Mouse (Mus musculus) intestine, embryonic 14.5 days (tissue): Measurements from ENCODE around the gene Lypd3. TPM values are rescaled to one million over a fixed set of nuclear protein-coding genes. Genes with fewer than 3 reads are reported as not detected.
"Not testable (repeated sequence)": the region's sequence is repeated elsewhere in the genome, so short reads cannot be mapped to it uniquely, and the experiment has no call there.

Source experiments
- ATAC-seq: fragments of 200-750 bp; cut with Nextera tagmentation; replicated peaks from 2 replicates; pipeline ENCODE4 v1.8.0; 2017; ENCODE audit warnings: low read depth, moderate number of reproducible peaks, moderate TSS enrichment, moderate library complexity; ENCODE audit not compliant: low FRiP score, low TSS enrichment
- DNase-seq: peaks from one replicate; pipeline ENCODE4 v3.0.0-alpha.2; 2018; ENCODE audit warnings: low spot score
- H3K27ac ChIP-seq: fragments of 300-500 bp; sonication (generic); 2 replicates; pipeline ENCODE4 v1.5.1; 2014; ENCODE audit warnings: low read depth, mild to moderate bottlenecking, control low read depth
- H3K27me3 ChIP-seq: fragments of 300-500 bp; sonication (generic); replicated peaks from 2 replicates; pipeline ENCODE4 v1.6.1; 2014; ENCODE audit warnings: low read length, control low read depth; ENCODE audit not compliant: control insufficient read depth, insufficient read depth
- H3K36me3 ChIP-seq: fragments of 300-500 bp; sonication (generic); 2 replicates; pipeline ENCODE4 v1.6.1; 2014; ENCODE audit warnings: low read length, control low read depth; ENCODE audit not compliant: control insufficient read depth, insufficient read depth
- H3K4me1 ChIP-seq: fragments of 300-500 bp; sonication (generic); replicated peaks from 2 replicates; pipeline ENCODE4 v1.6.1; 2014; ENCODE audit warnings: low read length, control low read depth, mixed read lengths; ENCODE audit not compliant: control insufficient read depth, insufficient read depth
- H3K4me2 ChIP-seq: fragments of 300-500 bp; sonication (generic); 2 replicates; pipeline ENCODE4 v1.6.1; 2014; ENCODE audit warnings: low read length
- H3K4me3 ChIP-seq: fragments of 300-500 bp; sonication (generic); 2 replicates; pipeline ENCODE4 v1.5.1; 2014; ENCODE audit warnings: low read depth, low read length, control low read depth, mixed read lengths
- H3K9ac ChIP-seq: fragments of 300-500 bp; sonication (generic); 2 replicates; pipeline ENCODE4 v1.6.1; 2014; ENCODE audit warnings: mild to moderate bottlenecking, low read length
- H3K9me3 ChIP-seq: fragments of 300-500 bp; sonication (generic); 2 replicates; pipeline ENCODE4 v1.6.1; 2016; ENCODE audit warnings: low read length, control low read depth; ENCODE audit not compliant: control insufficient read depth
- WGBS: fragments of 180-500 bp; shearing (Covaris S2); extraction: QIAGEN DNeasy Blood & Tissue Kit; methylation state at CpG from one replicate; pipeline ENCODE4 v1.1.7; 2014; 5-methylcytosine and 5-hydroxymethylcytosine counted together
- polyA plus RNA-seq: library from polyadenylated mRNA; unstranded; fragments of >200 nt; fragmentation: Nextera tagmentation; extraction: Ambion mirVana; gene quantifications from 2 replicates; pipeline ENCODE4 v1.2.1, GENCODE M21; 2014

Lypd3 gene
- polyA plus RNA-seq, 1 experiment from 2014 or later = 0.77 TPM

DNA sequence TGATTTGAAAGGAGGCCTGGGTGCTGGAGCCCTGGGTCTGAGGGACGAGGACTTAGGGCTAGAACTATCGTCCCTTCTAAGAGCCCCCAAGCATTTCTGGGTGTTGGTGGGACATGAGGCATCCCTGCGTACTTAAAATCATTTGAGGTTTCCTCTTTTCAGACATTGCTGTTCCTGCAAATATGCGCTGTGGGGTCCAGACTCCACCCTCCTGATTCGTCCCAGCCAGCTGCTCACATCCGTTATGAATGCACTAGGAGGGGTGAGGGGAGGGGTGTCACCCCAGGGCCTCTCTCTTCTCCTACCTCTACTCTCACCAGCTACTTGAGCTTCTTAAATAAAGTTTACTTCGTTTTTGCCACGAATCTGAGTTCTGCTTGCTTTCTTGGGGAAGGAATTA lies 27.8 kb upstream of the Lypd3 start:
- Histone ChIP-seq H3K4me2 (no peak overlapping the region), H3K27ac (no peak overlapping the region), H3K36me3 (0 out of 2 replicates have a peak, but pooled peaks cover 8% of the 10 kb centered on the region), H3K9me3 (no peaks in the 10 kb centered on the region), H3K4me3 (no peak overlapping the region), H3K4me1 (peaks cover 5% of the 10 kb centered on the region; the same call in 1 of the 2 replicates), H3K9ac (no peak overlapping the region), H3K27me3 (peaks cover 36% of the 10 kb centered on the region)
- DNase-seq = no peak
- WGBS = 73% methylated on average over 8 of the region's 8 CpGs
- ATAC-seq = no peak

DNA sequence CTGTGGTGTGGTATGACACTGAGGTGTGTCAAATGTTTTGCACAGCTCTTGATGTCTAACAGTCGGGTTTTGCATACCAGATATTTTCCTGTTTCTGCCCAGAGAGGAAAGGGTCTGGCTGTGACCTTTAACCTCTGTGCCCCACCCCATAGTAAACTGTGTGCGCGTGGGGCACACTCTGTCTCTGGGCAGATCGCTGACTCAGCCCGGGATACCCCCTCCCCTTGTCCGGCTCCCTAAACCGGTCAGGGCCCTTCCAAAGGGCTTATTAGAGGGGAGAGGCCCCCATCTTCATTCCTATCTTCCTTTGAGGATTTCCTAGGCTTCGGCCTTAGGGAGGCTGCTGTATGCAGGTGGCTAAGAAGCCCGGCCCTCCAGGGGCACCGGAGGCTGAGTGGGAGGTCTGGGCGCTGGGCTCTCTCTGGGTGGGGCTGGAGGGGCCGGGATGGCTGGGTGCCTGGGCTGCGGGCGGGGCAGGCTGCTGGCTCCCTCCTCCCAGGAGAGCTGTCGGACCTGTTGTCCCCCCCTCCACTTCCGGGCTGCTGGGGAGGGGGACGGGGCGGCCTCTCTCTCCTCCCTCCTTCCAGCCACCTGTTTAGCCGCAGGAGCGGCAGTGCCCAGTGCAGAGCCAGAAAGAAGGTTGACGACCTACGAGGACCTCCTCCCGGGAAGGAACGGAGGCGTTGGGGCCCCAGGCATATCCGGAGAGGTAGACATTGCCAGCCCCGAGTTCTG lies 26.0 kb upstream of the Lypd3 start, which contains the start of gene Phldb3:
Gene Phldb3 (plus strand): TSS at position 620 of the 735 bp plus-strand sequence.
- 2% methylated on average over 26 of the region's 27 CpGs for WGBS
- peak within 1 kb of the TSS; percentile 45 for H3K4me3 ChIP-seq

DNA sequence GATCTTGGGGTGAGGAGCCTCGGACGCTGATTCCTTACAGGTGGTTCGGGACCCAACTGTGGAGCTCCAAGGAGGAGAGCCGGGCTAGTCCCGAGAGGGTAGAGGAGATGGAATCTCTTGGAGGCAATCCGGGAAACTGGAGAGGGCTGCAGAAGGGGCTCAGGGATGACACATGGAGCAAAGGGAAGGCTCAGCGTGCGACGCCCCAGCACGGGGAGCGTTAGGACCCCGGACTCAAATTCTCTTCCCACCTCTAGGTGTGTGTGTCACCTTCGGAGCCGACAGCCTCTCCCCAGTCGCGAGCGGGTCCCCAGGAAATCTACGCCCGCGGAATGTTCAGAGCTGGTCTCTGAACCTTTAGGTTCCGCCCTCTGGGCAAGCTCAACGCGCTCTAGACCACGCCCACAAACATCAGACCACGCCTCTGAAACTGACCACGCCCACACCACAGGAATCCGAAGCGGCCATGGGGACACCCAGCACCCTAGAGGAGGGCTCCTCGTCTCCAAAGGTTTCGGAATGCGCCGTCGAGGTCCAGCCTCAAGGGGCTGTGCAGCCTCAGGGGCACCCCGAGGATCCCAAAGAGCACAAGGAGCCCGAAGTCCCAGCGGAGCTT lies 25.4 kb upstream of the Lypd3 start:
- Histone ChIP-seq H3K4me1 (peaks cover 5% of the 10 kb centered on the region; the same call in 1 of the 2 replicates), H3K36me3 (0 out of 2 replicates have a peak, but pooled peaks cover 5% of the 10 kb centered on the region), H3K9ac (peak overlapping the region; percentile 36), H3K27me3 (peaks cover 38% of the 10 kb centered on the region), H3K9me3 (no peaks in the 10 kb centered on the region), H3K4me2 (peak overlapping the region; percentile 65), H3K27ac (peak overlapping the region; percentile 60), H3K4me3 (peak overlapping the region; percentile 45)
- WGBS = under 1% methylated on average over 36 of the region's 36 CpGs
- ATAC-seq = peak; percentile 74
- peak; percentile 97 for DNase-seq

More for the DNA sequence above, 26.0 kb upstream of the Lypd3 start, which contains the start of gene Phldb3:
- ATAC-seq (peak; percentile 63), DNase-seq (peak; percentile 69)
- 0 out of 2 replicates have a peak, but pooled peaks cover 5% of the 10 kb centered on the region for H3K36me3 ChIP-seq
- peak within 1 kb of the TSS; percentile 60 for H3K27ac ChIP-seq
- H3K27me3 ChIP-seq = peaks cover 38% of the 10 kb centered on the region
- no peaks in the 10 kb centered on the region for H3K9me3 ChIP-seq
- H3K4me2 ChIP-seq = peak within 1 kb of the TSS; percentile 65
- H3K9ac ChIP-seq = peak within 1 kb of the TSS; percentile 36
- peaks cover 5% of the 10 kb centered on the region; the same call in 1 of the 2 replicates for H3K4me1 ChIP-seq

DNA sequence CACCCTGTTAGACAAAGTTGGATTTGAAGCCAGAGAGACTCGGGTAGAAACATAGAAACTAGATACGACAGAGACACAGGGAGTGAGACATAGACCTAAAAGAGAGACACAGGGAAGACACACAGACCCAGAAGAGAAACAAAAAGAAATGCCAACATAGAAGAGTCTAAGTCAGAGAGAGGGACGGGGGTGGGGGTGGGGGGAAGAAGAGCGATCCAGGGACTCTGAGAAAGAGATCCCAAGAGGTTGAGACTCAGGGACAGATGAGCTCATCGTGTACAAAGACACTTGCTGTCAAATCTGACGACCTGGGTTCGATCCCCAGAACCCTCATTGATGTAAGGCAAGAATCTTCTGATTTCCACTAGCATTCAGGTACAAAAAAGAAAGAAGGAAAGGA lies 24.6 kb upstream of the Lypd3 start:
- H3K27ac ChIP-seq = no peak overlapping the region
- H3K9me3 ChIP-seq = no peaks in the 10 kb centered on the region
- 19% methylated on average over 7 of the region's 7 CpGs for WGBS
- peaks cover 38% of the 10 kb centered on the region for H3K27me3 ChIP-seq
- 0 out of 2 replicates have a peak, but pooled peaks cover 5% of the 10 kb centered on the region for H3K36me3 ChIP-seq
- peaks cover 5% of the 10 kb centered on the region; the same call in 1 of the 2 replicates for H3K4me1 ChIP-seq
- DNase-seq (no peak), ATAC-seq (no peak)
- H3K9ac ChIP-seq = peak overlapping the region; percentile 36; the same call in 1 of the 2 replicates
- H3K4me2 ChIP-seq = peak overlapping the region; percentile 65
- H3K4me3 ChIP-seq = peak overlapping the region; percentile 45

DNA sequence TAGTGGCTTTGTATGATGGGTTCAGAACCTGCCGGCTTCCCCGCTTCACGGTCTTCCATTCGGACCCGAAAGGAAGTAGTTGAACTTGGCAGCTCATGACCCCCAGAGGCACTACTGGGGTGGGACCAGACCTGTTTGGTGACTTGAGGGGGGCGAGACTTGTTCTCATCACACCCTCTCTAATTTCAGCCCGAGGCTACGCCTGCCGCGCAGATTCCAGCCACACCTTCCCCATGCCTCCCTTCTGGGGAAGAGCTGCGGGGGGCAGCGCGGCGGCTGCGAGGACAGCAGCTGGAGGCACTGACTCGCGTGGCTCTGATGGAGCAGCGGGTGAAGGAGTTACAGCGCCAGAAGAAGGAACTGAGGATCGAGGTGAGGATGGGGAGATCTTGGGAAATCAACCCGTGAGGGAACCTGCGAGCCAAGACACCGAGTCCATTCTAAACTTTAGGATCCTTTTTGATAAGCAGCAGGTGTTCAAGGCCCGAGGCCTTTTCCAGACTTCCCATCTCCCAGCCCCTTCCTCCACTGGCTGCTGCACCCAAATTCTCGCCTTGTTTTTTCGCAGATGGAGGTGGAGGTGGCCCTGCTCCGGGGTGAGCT lies 23.9 kb upstream of the Lypd3 start:
- Histone ChIP-seq H3K9me3 (no peaks in the 10 kb centered on the region), H3K4me3 (peak overlapping the region; percentile 45), H3K27ac (no peak overlapping the region), H3K36me3 (0 out of 2 replicates have a peak, but pooled peaks cover 5% of the 10 kb centered on the region), H3K4me1 (peaks cover 5% of the 10 kb centered on the region; the same call in 1 of the 2 replicates), H3K4me2 (peak overlapping the region; percentile 44), H3K9ac (no peak overlapping the region), H3K27me3 (peaks cover 38% of the 10 kb centered on the region)
- WGBS = 2% methylated on average over 27 of the region's 27 CpGs
- ATAC-seq (no peak), DNase-seq (no peak)

DNA sequence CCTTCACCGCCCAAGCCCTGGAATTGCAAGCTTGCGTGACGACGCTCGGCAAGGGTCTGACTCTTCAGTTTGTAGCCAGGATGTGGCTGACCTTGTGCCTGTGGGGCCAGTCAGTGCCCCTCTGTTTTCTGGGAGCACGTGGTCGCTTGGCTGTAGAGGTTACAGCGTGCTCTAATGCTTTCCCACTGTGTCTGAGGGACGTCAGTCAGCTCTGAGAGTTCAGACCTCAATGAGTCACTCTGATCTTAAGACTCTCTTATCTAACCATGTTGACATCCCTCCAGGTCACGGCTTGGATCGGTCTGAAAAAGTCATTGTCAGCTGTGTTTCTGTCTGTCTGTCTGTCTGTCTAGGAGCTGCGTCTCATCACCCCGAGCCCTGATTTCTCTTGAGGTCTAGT lies 21.5 kb upstream of the Lypd3 start:
- Histone ChIP-seq H3K4me3 (no peak overlapping the region), H3K9ac (no peak overlapping the region), H3K4me1 (peaks cover 5% of the 10 kb centered on the region; the same call in 1 of the 2 replicates), H3K36me3 (no peaks in the 10 kb centered on the region), H3K27me3 (peaks cover 34% of the 10 kb centered on the region), H3K9me3 (no peaks in the 10 kb centered on the region), H3K27ac (no peak overlapping the region), H3K4me2 (no peak overlapping the region)
- DNase-seq (no peak), ATAC-seq (no peak)
- 74% methylated on average over 13 of the region's 13 CpGs for WGBS

DNA sequence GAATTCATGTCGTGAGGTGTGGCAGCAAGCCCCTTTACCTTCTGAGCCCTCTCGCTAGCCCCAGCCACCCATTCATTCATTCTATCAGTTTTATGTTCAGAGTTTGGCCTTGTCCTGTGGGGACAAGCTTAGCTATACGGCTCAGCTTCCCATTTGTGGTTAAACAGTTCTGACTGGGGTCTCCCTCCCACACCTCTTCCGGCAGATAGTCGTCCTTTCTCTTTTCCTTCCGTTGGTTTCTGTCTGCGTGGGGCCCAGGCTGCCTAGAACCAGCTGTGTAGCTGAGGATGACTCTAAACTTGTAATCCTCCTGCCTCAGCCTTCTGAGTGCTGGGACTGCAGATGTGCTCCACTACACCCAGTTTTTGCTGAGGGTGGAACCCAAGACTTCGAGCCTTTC lies 18.6 kb upstream of the Lypd3 start:
- DNase-seq = no peak
- Histone ChIP-seq H3K9ac (no peak overlapping the region), H3K9me3 (no peaks in the 10 kb centered on the region), H3K4me1 (no peaks in the 10 kb centered on the region), H3K4me3 (no peak overlapping the region), H3K4me2 (no peak overlapping the region), H3K27ac (no peak overlapping the region), H3K27me3 (peaks cover 9% of the 10 kb centered on the region), H3K36me3 (no peaks in the 10 kb centered on the region)
- no peak for ATAC-seq
- WGBS = 83% methylated on average over 8 of the region's 8 CpGs

DNA sequence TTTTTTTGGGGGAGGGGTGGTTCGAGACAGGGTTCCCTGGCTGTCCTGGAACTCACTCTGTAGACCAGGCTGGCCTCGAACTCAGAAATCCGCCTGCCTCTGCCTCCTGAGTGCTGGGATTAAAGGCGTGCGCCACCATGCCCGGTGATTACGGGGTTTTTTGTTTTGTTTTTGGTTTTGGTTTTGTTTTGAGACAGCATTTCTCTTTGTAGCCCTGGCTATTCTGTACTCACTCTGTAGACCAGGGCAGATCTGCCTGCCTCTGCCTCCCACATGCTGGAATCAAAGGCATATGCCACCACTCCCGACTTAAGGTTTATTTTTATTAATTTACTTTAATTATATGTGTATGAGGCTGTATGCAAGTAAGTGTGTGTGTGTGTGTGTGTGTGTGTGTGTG lies 18.0 kb upstream of the Lypd3 start:
- H3K27me3 ChIP-seq, H3K27ac ChIP-seq, H3K9me3 ChIP-seq, H3K4me2 ChIP-seq, H3K36me3 ChIP-seq, H3K9ac ChIP-seq, ATAC-seq, H3K4me3 ChIP-seq, DNase-seq, H3K4me1 ChIP-seq: not testable (repeated sequence)
- 88% methylated on average over 8 of the region's 8 CpGs for WGBS
